Mouse (Mus musculus): ENCODE measurements at regions not wholly inside any gene's neighbourhood (a gene's known extent, or its start where the extent isn't known, plus 50 kb on each side); places are given as distances from the start of the nearest gene placed in this dataset.

DNA sequence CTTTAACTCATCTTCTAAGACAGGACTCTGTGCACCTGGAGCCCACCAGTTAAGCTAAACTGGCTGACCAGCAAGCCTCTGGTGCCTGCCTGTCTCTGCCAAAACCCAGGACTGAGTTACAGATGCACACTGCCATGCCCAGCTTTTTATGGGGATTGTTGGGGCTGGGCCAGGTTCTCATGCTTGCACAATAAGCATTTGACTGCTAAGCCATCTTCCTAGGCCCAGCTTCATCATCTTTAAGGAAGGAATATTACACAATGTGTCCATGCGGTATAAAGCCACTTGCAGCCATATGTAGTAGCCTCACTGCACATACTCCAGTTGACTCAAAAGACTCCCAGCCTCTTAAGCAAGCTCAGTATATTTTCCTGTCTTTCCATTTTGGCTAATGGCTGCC lies 340.4 kb downstream of the Agtpbp1 start:
- TF ChIP-seq POLR2A (IDR thresholded peaks at IDR 0.05; ENCODE audit: low read depth, low read length) (no peak), CTCF (conservative IDR thresholded peaks at IDR 0.05; ENCODE audit: insufficient read depth, insufficient read length, low read depth, low read length) (no peak)

All from kidney, adult 2 months (tissue).